Mouse (Mus musculus) heart, postnatal 36 days (tissue): ENCODE results near the gene Cntrl. TPM values are rescaled to one million over a fixed set of nuclear protein-coding genes. Genes with fewer than 3 reads are reported as not detected.

Source experiments
- DNase-seq, 2 experiments: peaks; one replicate each; pipeline ENCODE4 v3.0.0; 2021 to 2022
- intact Hi-C: fragments of 180-260 bp; cut with DNase I; formaldehyde crosslinking; loops from one replicate; pipeline ENCODE4 v1.15.1; 2025
- total RNA-seq, 2 experiments: library from RNA; stranded (reverse); gene quantifications; 2 replicates each; pipeline ENCODE4 v1.2.3; 2021

Gene Cntrl
- 1 to 10 TPM; 6.9 to 8.0 TPM for total RNA-seq

- peak; percentile 97 to 99 for DNase-seq
- intact Hi-C loops = loop anchor here (2.0 to 5.0 kb wide), 6 partner anchors 23 to 437 kb away; partner anchors contain the start of genes Cutal and Psmd5
These were observed at the start of gene Cntrl for GRCm38 (mm10) chr2:35109141-35109923. Gene Cntrl, plus strand, starts transcription at chr2:35109492.

- DNase-seq = no peak
- intact Hi-C loops = no loop called here
These were observed 49.0 kb upstream of the Cntrl start for GRCm38 (mm10) chr2:35060256-35060655.

DNA sequence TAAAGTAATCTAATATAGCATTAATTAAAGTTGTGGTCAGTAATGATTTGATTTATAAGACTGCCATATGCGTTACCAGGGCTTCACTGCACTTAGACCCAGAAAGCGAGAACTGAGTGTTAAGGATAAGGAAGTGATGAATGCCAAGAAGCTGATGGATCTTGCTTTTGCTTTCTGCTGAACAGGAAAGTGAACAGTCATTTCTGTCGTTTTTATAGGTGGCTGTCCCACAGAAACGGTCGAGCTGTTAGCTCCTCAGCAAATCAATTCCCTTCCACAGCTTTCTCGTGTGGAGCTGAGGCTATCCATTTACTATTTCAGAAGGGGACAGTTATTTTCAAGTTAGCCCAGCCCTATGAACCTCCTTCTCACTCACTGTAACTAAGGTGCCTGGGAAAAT, 48.4 kb upstream of the Cntrl start:
- intact Hi-C loops = no loop called here
- DNase-seq = no peak

- no peak for DNase-seq
- intact Hi-C loops = no loop called here
These were observed 48.0 kb upstream of the Cntrl start, which contains the start of gene Hc for GRCm38 (mm10) chr2:35061338-35061737. Gene Hc, minus strand, starts transcription at chr2:35061438.

DNA sequence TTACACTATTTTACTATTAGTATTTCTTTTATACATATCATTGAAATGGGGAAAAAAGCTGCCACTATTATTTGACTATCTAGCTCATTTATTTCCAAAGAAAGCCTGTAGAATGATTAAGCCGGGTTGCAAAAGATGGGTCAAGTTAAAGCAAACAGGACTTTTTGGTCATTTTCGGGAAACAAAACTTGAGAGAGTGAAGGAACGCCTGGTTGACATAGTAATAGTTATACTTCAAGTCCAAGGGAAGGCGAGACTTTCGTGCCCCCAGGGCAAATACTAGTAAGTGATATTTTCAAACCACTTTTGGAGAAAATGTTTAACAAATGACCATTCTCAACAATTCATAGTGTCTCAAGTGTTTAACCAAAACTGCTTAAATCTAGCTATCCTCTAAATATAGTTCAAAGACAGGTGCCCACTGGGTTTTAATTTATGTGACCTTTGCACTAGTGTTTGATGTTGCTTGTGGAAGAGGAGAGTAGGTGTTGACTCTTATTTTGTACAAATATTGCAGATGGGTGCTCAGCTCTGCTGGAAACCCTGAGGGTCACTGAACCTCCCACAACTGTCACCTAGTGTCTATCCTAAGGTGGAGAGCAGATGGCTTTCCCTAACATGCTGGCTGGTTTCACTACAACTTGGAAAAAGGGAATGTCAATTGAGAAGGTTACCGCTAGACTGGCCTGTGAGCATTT, 45.8 kb upstream of the Cntrl start:
- intact Hi-C loops = no loop called here
- no peak for DNase-seq

GRCm38 (mm10) chr2:35066525-35067082, 42.7 kb upstream of the Cntrl start:
- no peak for DNase-seq
- intact Hi-C loops = no loop called here

DNA sequence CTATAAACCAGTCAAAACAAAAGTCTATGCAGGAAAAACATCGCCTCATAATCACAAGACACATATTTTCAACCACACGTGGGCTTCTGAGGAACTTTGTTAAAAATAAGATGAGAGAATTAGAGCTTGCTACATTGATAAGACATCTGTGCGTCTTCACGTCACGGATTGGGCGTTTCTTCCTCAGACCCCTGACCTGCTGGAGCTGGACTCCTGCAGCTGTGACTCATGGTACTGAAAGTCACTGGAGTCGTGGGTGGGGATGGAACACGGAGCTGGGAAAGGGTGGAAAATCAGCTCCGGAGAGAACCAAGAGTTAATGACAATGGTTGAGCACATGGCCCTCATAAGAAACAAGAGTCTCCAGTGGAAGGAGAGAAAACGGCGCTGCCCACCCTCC, 42.2 kb upstream of the Cntrl start:
- intact Hi-C loops = no loop called here
- DNase-seq = no peak

DNA sequence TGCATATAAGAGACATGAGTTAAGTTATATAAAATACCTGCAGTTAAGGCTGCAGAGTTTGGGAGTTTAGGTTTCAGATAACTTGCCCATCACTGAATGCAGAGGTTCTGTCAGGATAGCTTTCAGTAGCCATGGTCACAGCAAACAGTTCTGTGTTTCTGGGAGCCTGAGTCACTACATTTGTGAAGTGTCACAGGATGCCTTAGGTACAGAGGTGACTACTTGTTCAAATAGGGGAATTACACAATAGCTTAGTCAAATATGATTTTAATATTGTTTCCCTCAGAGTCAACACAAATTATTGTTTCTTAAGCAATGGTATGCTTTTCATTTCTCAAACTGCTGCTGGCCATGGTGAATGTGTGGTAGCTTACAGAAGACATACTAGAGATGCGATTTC, 40.2 kb upstream of the Cntrl start:
- DNase-seq = no peak
- intact Hi-C loops = no loop called here

DNA sequence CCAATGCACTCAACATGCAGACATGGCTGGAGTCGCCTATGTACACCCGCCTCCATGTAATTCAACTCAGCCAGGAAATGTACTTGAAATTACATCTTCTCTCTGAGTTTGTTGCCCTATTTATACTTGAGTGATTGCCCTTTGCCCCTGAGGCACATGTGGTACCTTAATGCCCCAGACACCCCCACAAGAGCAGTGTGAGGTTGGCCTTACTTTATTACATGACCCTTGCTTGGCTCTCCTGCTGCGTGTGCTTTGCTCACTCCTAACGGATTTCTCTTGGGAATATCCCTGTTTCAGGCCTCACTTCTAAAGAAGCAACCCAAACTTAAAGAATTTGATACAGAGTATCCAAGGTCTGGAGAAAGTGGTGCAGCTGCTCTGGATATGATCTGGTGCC, 39.0 kb upstream of the Cntrl start:
- intact Hi-C loops = no loop called here
- DNase-seq = no peak

GRCm38 (mm10) chr2:35072547-35072946, 36.7 kb upstream of the Cntrl start:
- DNase-seq = no peak
- intact Hi-C loops = no loop called here

- no peak for DNase-seq
- intact Hi-C loops = no loop called here
These were observed 35.0 kb upstream of the Cntrl start for GRCm38 (mm10) chr2:35074328-35074727.

GRCm38 (mm10) chr2:35079166-35079565, 30.1 kb upstream of the Cntrl start:
- intact Hi-C loops = no loop called here
- no peak for DNase-seq

DNA sequence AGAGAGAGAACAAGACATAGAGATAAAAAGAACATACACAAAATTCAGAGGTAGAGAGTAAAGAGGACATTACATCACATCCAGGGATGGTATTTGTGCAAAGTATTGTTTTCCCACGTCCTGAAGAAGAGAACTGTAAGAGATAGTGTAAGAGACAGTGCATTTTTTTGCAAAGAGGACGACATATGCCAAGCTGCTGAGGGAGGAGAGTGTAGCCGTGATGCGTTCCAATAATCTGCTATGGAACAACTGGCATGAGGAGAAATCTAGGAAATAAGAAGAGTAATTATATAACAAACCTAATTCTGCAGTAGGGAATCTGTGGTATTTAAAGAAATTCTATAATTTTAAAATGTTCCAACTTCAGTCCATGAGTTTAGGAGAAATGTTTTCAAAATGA, 21.9 kb upstream of the Cntrl start:
- no peak for DNase-seq
- intact Hi-C loops = no loop called here

GRCm38 (mm10) chr2:35100529-35100928, 8.8 kb upstream of the Cntrl start:
- intact Hi-C loops = no loop called here
- no peak for DNase-seq

- DNase-seq = no peak
- intact Hi-C loops = no loop called here
These were observed 7.8 kb upstream of the Cntrl start, which contains the start of gene AI182371 for GRCm38 (mm10) chr2:35101443-35101842. Gene AI182371, minus strand, starts transcription at chr2:35101543.

DNA sequence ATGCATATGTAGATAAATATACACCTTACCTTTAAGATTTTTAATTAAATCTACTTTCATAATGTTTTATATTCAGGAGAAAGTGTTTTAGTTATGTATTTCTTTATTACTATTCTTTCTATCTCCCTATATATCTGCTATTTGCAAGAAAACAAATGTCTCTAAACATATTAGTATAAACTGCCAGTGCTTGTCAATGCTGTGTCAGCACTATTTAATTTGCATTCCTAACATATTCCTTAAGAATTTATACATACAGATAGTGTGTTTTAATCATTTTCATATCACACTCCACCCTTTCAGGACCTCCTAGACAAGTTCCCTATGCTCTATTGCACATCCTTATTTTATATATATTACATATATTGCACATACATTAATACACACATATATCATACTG, 6.5 kb upstream of the Cntrl start:
- intact Hi-C loops = no loop called here

GRCm38 (mm10) chr2:35103558-35103957, 5.7 kb upstream of the Cntrl start:
- DNase-seq = no peak
- intact Hi-C loops = no loop called here

More for the DNA sequence above, 6.5 kb upstream of the Cntrl start:
- DNase-seq = no peak

- DNase-seq = no peak
- intact Hi-C loops = loop anchor here (5.0 kb wide), 5 partner anchors 58 to 433 kb away; partner anchors contain the start of genes Cutal and Psmd5
These were observed 4.4 kb upstream of the Cntrl start for GRCm38 (mm10) chr2:35104843-35105242.

DNA sequence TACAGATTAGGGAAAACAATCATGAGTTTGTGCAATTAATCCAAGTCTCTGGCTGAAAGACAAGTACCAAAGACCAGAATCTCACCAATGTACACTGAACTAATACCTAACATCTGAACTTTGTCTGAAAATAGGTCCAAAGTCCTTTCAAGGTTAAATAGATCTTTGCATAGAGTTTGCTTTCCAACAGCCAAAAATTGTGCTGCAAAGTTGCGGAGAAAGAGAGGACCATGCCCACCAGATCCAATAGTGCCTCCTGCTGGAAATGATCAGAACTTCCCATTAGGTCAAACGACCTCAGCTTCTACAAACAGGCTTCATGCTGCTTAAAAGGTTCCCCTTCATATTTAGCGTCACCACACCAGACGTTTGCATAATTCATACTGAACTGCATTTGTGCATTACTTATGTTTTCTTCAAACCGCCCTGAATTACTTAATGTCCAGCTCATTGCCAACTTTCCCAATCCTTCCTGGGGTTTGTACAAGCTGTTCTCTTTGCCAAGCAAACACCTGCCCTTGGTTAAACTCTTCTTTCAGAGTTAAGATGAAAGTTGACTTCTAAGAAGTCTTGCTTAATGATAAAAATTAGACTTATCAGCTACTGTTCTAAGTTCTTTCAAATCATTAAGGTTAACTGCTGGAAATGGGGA, 1.2 kb upstream of the Cntrl start:
- intact Hi-C loops = loop anchor here (2.0 to 5.0 kb wide), 6 partner anchors 25 to 436 kb away; partner anchors contain the start of genes Cutal and Psmd5
- DNase-seq = peak in 1 of 2 experiments; percentile 5

GRCm38 (mm10) chr2:35108712-35109111, 580 bp upstream of the Cntrl start:
- peak in 1 of 2 experiments; percentile 20 for DNase-seq
- intact Hi-C loops = loop anchor here (2.0 to 5.0 kb wide), 6 partner anchors 24 to 436 kb away; partner anchors contain the start of genes Cutal and Psmd5

- no peak for DNase-seq
- intact Hi-C loops = loop anchor here (2.0 to 5.0 kb wide), 6 partner anchors 23 to 438 kb away; partner anchors contain the start of genes Cutal and Psmd5
These were observed 622 bp downstream of the Cntrl start for GRCm38 (mm10) chr2:35109924-35110304.
